In the genomic region with DNA sequence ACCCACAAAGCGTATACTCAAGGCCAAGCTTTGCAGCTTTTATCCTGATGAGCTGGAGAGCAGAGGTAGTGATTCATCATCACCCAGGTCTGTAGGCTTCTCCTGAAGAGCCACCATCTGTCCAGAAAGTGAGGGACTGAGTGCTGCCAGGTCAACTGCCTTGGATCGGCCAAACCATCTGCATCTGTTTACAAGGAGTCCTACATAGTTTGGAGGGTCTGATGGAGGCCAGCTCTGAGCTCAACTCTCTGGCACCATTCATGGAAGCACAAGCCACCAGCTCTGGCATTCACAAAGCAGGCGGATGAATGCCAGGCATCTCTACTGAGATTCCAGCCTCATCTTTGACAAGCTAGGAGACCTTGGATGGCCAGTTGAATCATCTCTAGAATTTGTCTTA, we compare ENCODE assay signal across 22 mouse cellular contexts.
DNase-seq lines count a peak whose midpoint lies in the region; ATAC-seq and TF ChIP-seq lines count a peak whose summit lies in the region.
"Had no signal": no experiment of that assay in that cellular context is flagged by ENCODE, and none has a peak within 500 bp of the region (broad histone marks: within the 10 kb centered on the region; RNA-seq: fewer than 3 reads in every experiment).

No protein-coding gene starts in this region.

- H3K4me1 ChIP-seq in heart, embryonic 10.5 days: peaks cover 4% of the 10 kb centered on the region; the same call in 1 of the 2 replicates
- H3K4me1 ChIP-seq in forebrain, postnatal 0 days (ENCODE audit: insufficient read depth): peaks cover 8% of the 10 kb centered on the region

- 84% methylated on average over 3 of the region's 3 CpGs for WGBS in heart, embryonic 10.5 days
- 91% methylated on average over 3 of the region's 3 CpGs for WGBS in forebrain, postnatal 0 days

- no peak overlapping the region for H3K9ac ChIP-seq in forebrain, postnatal 0 days
- H3K9ac ChIP-seq: heart, embryonic 13.5 days; hindbrain, embryonic 14.5 days; intestine, embryonic 15.5 days; liver, postnatal 0 days had no signal

- ATAC-seq in cerebellum, adult (ENCODE audit: insufficient number of reproducible peaks, low FRiP score, low TSS enrichment): peak; percentile 89
- ATAC-seq in forebrain, postnatal 0 days: no peak
- ATAC-seq: intestine, embryonic 15.5 days; liver, postnatal 0 days had no signal

- 0 out of 2 replicates have a peak, but pooled peaks cover 21% of the 10 kb centered on the region for H3K27me3 ChIP-seq in heart, embryonic 10.5 days (ENCODE audit: insufficient read depth, poor library complexity, severe bottlenecking)
- H3K27me3 ChIP-seq in forebrain, postnatal 0 days (ENCODE audit: insufficient read depth, low read length): no peaks in the 10 kb centered on the region
- H3K27me3 ChIP-seq: intestine, embryonic 15.5 days had no signal

- no peak overlapping the region for H3K4me2 ChIP-seq in forebrain, postnatal 0 days (ENCODE audit: low read depth)
- H3K4me2 ChIP-seq: heart, embryonic 13.5 days; hindbrain, embryonic 14.5 days; intestine, embryonic 15.5 days had no signal

- no peaks in the 10 kb centered on the region for H3K36me3 ChIP-seq in heart, embryonic 10.5 days
- no peaks in the 10 kb centered on the region for H3K36me3 ChIP-seq in forebrain, postnatal 0 days (ENCODE audit: insufficient read depth)
- H3K36me3 ChIP-seq: G1E; heart, embryonic 13.5 days; intestine, embryonic 15.5 days; limb, embryonic 10.5 days had no signal

- no peak overlapping the region for H3K4me3 ChIP-seq in heart, embryonic 10.5 days
- no peak overlapping the region for H3K4me3 ChIP-seq in forebrain, postnatal 0 days (ENCODE audit: low read depth, low read length)
- H3K4me3 ChIP-seq: heart, embryonic 13.5 days; intestine, embryonic 15.5 days; limb, embryonic 10.5 days; megakaryocyte, embryonic 14.5 days had no signal

- H3K9me3 ChIP-seq in heart, embryonic 10.5 days: no peaks in the 10 kb centered on the region
- H3K9me3 ChIP-seq in forebrain, postnatal 0 days (ENCODE audit: low read length): no peaks in the 10 kb centered on the region
- H3K9me3 ChIP-seq: G1E; heart, embryonic 13.5 days; intestine, embryonic 15.5 days; limb, embryonic 10.5 days; megakaryocyte, embryonic 14.5 days had no signal

- DNase-seq in cerebellum, postnatal 4 days (ENCODE audit: low spot score in 2 of 2): no peak
- peak; percentile 76 for DNase-seq in Muller cell, postnatal 12 days (ENCODE audit: inconsistent ontology term)
- peak; percentile 96 for DNase-seq in brain, adult 2 months (ENCODE audit: low read depth, low spot score)
- peak; percentile 91 for DNase-seq in cerebellum, adult 9-11 months
- no peak for DNase-seq in heart, adult 11 months
- DNase-seq in heart, embryonic 10.5 days (ENCODE audit: low spot score): no peak
- DNase-seq in forebrain, postnatal 0 days: no peak
- DNase-seq: embryo, embryonic 11 days; heart, postnatal 36 days; kidney, adult 9 months; kidney, postnatal 4 days; liver, postnatal 0 days; lung, postnatal 14 days; midbrain, embryonic 14.5 days; thymus, adult 2 months had no signal

- H3K27ac ChIP-seq in heart, embryonic 10.5 days: no peak overlapping the region
- no peak overlapping the region for H3K27ac ChIP-seq in forebrain, postnatal 0 days (ENCODE audit: low read depth, low read length)
- H3K27ac ChIP-seq: heart, embryonic 13.5 days; hindbrain, embryonic 14.5 days; intestine, embryonic 15.5 days; limb, embryonic 10.5 days had no signal

- TF ChIP-seq CTCF in forebrain, postnatal 0 days (IDR thresholded peaks at IDR 0.05; ENCODE audit: low read depth): no peak

Comparison
In these comparisons a context has a peak if more than half of its experiments do, and no peak if none do; other contexts are left out.
1. DNase-seq: peak in Muller cell, postnatal 12 days (single experiment), brain, adult 2 months (single experiment) and cerebellum, adult 9-11 months (single experiment); none in cerebellum, postnatal 4 days (0 of 2), heart, adult 11 months (single experiment), heart, embryonic 10.5 days (single experiment) and forebrain, postnatal 0 days (single experiment).